Mouse (Mus musculus): ENCODE data around the gene Coil. TPM values are rescaled to one million over a fixed set of nuclear protein-coding genes. Genes with fewer than 3 reads are reported as not detected.

Gene Coil
- polyA plus RNA-seq, 1 experiment: 7.2 TPM

- H3K4me3 ChIP-seq (replicated peaks; ENCODE audit: control insufficient read depth, low read depth, low read length): no peak overlapping the region
- H3K4me1 ChIP-seq (ENCODE audit: control insufficient read depth, insufficient read depth, low read length): peaks cover 10% of the 10 kb centered on the region; the same call in 1 of the 2 replicates
- TF ChIP-seq CTCF (IDR thresholded peaks at IDR 0.05; ENCODE audit: control insufficient read depth, insufficient read depth, low read length): no peak
- no peak for TF ChIP-seq POLR2A (IDR thresholded peaks at IDR 0.05; ENCODE audit: borderline replicate concordance, control insufficient read depth, low read depth, low read length)
- no peak overlapping the region for H3K27ac ChIP-seq (ENCODE audit: control insufficient read depth, insufficient read depth, low read depth, low read length, poor library complexity)
- 69% methylated on average over 4 of the region's 4 CpGs for WGBS
These were observed 33.7 kb downstream of the Coil start for GRCm38 (mm10) chr11:89003726-89004125.

GRCm38 (mm10) chr11:89005473-89005872 lies 35.4 kb downstream of the Coil start:
- no peak for TF ChIP-seq CTCF (IDR thresholded peaks at IDR 0.05; ENCODE audit: control insufficient read depth, insufficient read depth, low read length)
- no peak for TF ChIP-seq POLR2A (IDR thresholded peaks at IDR 0.05; ENCODE audit: borderline replicate concordance, control insufficient read depth, low read depth, low read length)
- WGBS: 73% methylated on average over 5 of the region's 5 CpGs
- peaks cover 10% of the 10 kb centered on the region; the same call in 1 of the 2 replicates for H3K4me1 ChIP-seq (ENCODE audit: control insufficient read depth, insufficient read depth, low read length)

GRCm38 (mm10) chr11:89006404-89006803 lies 36.4 kb downstream of the Coil start:
- Histone ChIP-seq H3K4me1 (ENCODE audit: control insufficient read depth, insufficient read depth, low read length) (peaks cover 6% of the 10 kb centered on the region; the same call in 1 of the 2 replicates), H3K4me3 (replicated peaks; ENCODE audit: control insufficient read depth, low read depth, low read length) (no peak overlapping the region), H3K27ac (ENCODE audit: control insufficient read depth, insufficient read depth, low read depth, low read length, poor library complexity) (no peak overlapping the region; the same call in 1 of the 2 replicates)
- no peak for TF ChIP-seq CTCF (IDR thresholded peaks at IDR 0.05; ENCODE audit: control insufficient read depth, insufficient read depth, low read length)
- TF ChIP-seq POLR2A (IDR thresholded peaks at IDR 0.05; ENCODE audit: borderline replicate concordance, control insufficient read depth, low read depth, low read length): no peak

More at GRCm38 (mm10) chr11:89005473-89005872, 35.4 kb downstream of the Coil start:
- Histone ChIP-seq H3K27ac (ENCODE audit: control insufficient read depth, insufficient read depth, low read depth, low read length, poor library complexity) (no peak overlapping the region), H3K4me3 (replicated peaks; ENCODE audit: control insufficient read depth, low read depth, low read length) (no peak overlapping the region)

GRCm38 (mm10) chr11:89007582-89007981 lies 37.5 kb downstream of the Coil start:
- Histone ChIP-seq H3K4me1 (ENCODE audit: control insufficient read depth, insufficient read depth, low read length) (peaks cover 2% of the 10 kb centered on the region; the same call in 1 of the 2 replicates), H3K27ac (ENCODE audit: control insufficient read depth, insufficient read depth, low read depth, low read length, poor library complexity) (no peak overlapping the region), H3K4me3 (replicated peaks; ENCODE audit: control insufficient read depth, low read depth, low read length) (no peak overlapping the region)
- WGBS: 86% methylated on average over 3 of the region's 3 CpGs
- no peak for TF ChIP-seq POLR2A (IDR thresholded peaks at IDR 0.05; ENCODE audit: borderline replicate concordance, control insufficient read depth, low read depth, low read length)

GRCm38 (mm10) chr11:89009066-89009465 lies 39.0 kb downstream of the Coil start:
- no peak for TF ChIP-seq POLR2A (IDR thresholded peaks at IDR 0.05; ENCODE audit: borderline replicate concordance, control insufficient read depth, low read depth, low read length)
- 71% methylated on average over 9 of the region's 9 CpGs for WGBS
- Histone ChIP-seq H3K4me1 (ENCODE audit: control insufficient read depth, insufficient read depth, low read length) (no peaks in the 10 kb centered on the region), H3K4me3 (replicated peaks; ENCODE audit: control insufficient read depth, low read depth, low read length) (no peak overlapping the region), H3K27ac (ENCODE audit: control insufficient read depth, insufficient read depth, low read depth, low read length, poor library complexity) (no peak overlapping the region)

- no peak overlapping the region for H3K4me3 ChIP-seq (replicated peaks; ENCODE audit: control insufficient read depth, low read depth, low read length)
- WGBS: 88% methylated on average over 7 of the region's 7 CpGs
- TF ChIP-seq POLR2A (IDR thresholded peaks at IDR 0.05; ENCODE audit: borderline replicate concordance, control insufficient read depth, low read depth, low read length) (no peak), CTCF (IDR thresholded peaks at IDR 0.05; ENCODE audit: control insufficient read depth, insufficient read depth, low read length) (no peak)
- no peak overlapping the region for H3K27ac ChIP-seq (ENCODE audit: control insufficient read depth, insufficient read depth, low read depth, low read length, poor library complexity)
- no peaks in the 10 kb centered on the region for H3K4me1 ChIP-seq (ENCODE audit: control insufficient read depth, insufficient read depth, low read length)
These were observed 39.4 kb downstream of the Coil start for GRCm38 (mm10) chr11:89009496-89009895.

- TF ChIP-seq CTCF (IDR thresholded peaks at IDR 0.05; ENCODE audit: control insufficient read depth, insufficient read depth, low read length): no peak
- TF ChIP-seq POLR2A (IDR thresholded peaks at IDR 0.05; ENCODE audit: borderline replicate concordance, control insufficient read depth, low read depth, low read length): no peak
- Histone ChIP-seq H3K27ac (ENCODE audit: control insufficient read depth, insufficient read depth, low read depth, low read length, poor library complexity) (no peak overlapping the region), H3K4me1 (ENCODE audit: control insufficient read depth, insufficient read depth, low read length) (no peaks in the 10 kb centered on the region; the same call in 1 of the 2 replicates), H3K4me3 (replicated peaks; ENCODE audit: control insufficient read depth, low read depth, low read length) (no peak overlapping the region)
- 88% methylated on average over 5 of the region's 5 CpGs for WGBS
These were observed 42.2 kb downstream of the Coil start for GRCm38 (mm10) chr11:89012241-89012640.

- peaks cover 3% of the 10 kb centered on the region for H3K4me1 ChIP-seq (ENCODE audit: control insufficient read depth, insufficient read depth, low read length)
- H3K27ac ChIP-seq (ENCODE audit: control insufficient read depth, insufficient read depth, low read depth, low read length, poor library complexity): 0 out of 2 replicates have a peak overlapping the region, but pooled peaks have one; percentile 22
- no peak overlapping the region for H3K4me3 ChIP-seq (replicated peaks; ENCODE audit: control insufficient read depth, low read depth, low read length)
- 65% methylated on average over 9 of the region's 9 CpGs for WGBS
- TF ChIP-seq POLR2A (IDR thresholded peaks at IDR 0.05; ENCODE audit: borderline replicate concordance, control insufficient read depth, low read depth, low read length) (no peak), CTCF (IDR thresholded peaks at IDR 0.05; ENCODE audit: control insufficient read depth, insufficient read depth, low read length) (no peak)
These were observed 47.6 kb downstream of the Coil start for GRCm38 (mm10) chr11:89017514-89018182.

Measured in bone marrow, adult 2 months (tissue).